19 mouse cellular contexts compared by ENCODE assay signal in the genomic region with DNA sequence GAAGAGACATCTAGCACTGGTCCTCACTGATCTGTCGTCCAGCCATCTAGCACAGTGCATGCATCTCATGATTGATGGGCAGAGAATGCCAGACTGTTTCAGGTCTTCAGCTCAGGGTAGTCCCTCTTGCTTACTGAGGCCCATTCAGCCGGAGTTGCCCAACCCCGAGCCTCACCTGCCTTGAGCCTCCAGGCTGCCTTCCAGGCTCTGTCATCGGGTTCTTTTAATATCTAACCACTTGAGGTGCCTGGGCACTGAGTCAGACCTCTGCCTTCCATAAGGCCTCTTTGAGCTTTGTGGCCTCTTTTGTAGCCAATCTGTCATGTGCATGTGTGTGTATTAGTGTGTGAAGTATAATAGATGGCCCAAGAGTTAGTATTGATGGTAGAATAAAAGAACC.
"Had no signal": no experiment of that assay in that cellular context is flagged by ENCODE, and none has a peak within 500 bp of the region (broad histone marks: within the 10 kb centered on the region; RNA-seq: fewer than 3 reads in every experiment).

No protein-coding gene starts in this region.

- H3K9me3 ChIP-seq: limb, embryonic 12.5 days; limb, embryonic 15.5 days; megakaryocyte, embryonic 14.5 days; midbrain, embryonic 10.5 days; midbrain, embryonic 13.5 days had no signal

- H3K36me3 ChIP-seq: limb, embryonic 12.5 days; limb, embryonic 15.5 days; midbrain, embryonic 10.5 days; midbrain, embryonic 13.5 days had no signal

- DNase-seq: kidney, adult 9 months; kidney, postnatal 36 days; layer of hippocampus, postnatal 36 days; left cerebral cortex, postnatal 4 days; liver, postnatal 0 days; lung, embryonic 14.5 days; thymus, adult 18-20 months; thymus, postnatal 36 days had no signal

- H3K9ac ChIP-seq: limb, embryonic 12.5 days; limb, embryonic 15.5 days; liver, embryonic 14.5 days; liver, postnatal 0 days; lung, embryonic 14.5 days; midbrain, embryonic 13.5 days had no signal

- H3K4me3 ChIP-seq: left cerebral cortex, adult 2 months; limb, embryonic 12.5 days; limb, embryonic 15.5 days; megakaryocyte, embryonic 14.5 days; midbrain, embryonic 10.5 days; midbrain, embryonic 13.5 days had no signal

- H3K4me1 ChIP-seq: limb, embryonic 12.5 days; limb, embryonic 15.5 days; megakaryocyte, embryonic 14.5 days; midbrain, embryonic 10.5 days had no signal

- H3K27me3 ChIP-seq: midbrain, embryonic 13.5 days had no signal

- H3K27ac ChIP-seq: kidney, postnatal 0 days; left cerebral cortex, adult 2 months; limb, embryonic 12.5 days; limb, embryonic 15.5 days; liver, embryonic 14.5 days; midbrain, embryonic 10.5 days; midbrain, embryonic 13.5 days had no signal

- H3K4me2 ChIP-seq: limb, embryonic 12.5 days; limb, embryonic 15.5 days; liver, embryonic 11.5 days; lung, embryonic 14.5 days; midbrain, embryonic 13.5 days had no signal

- ATAC-seq: liver, postnatal 0 days; lung, postnatal 0 days; midbrain, embryonic 13.5 days; midbrain, embryonic 16.5 days had no signal
